Mouse (Mus musculus) stomach, postnatal 0 days (tissue): ENCODE data around the gene Cisd2. TPM values are rescaled to one million over a fixed set of nuclear protein-coding genes. Genes with fewer than 3 reads are reported as not detected.

ENCODE experiments used
- ATAC-seq: fragments of 200-750 bp; cut with Nextera tagmentation; 2 replicates; pipeline ENCODE4 v1.8.0; 2017; ENCODE audit not compliant: low FRiP score, low TSS enrichment
- DNase-seq: peaks from one replicate; pipeline ENCODE4 v3.0.0-alpha.2; 2016; ENCODE audit warnings: low spot score
- H3K27ac ChIP-seq: fragments of 300-500 bp; sonication (generic); replicated peaks from 2 replicates; pipeline ENCODE4 v1.5.1; 2014; ENCODE audit warnings: mild to moderate bottlenecking, control low read depth
- H3K27me3 ChIP-seq: fragments of 300-500 bp; sonication (generic); 2 replicates; pipeline ENCODE4 v1.6.1; 2014; ENCODE audit warnings: low read length; ENCODE audit not compliant: control insufficient read depth, insufficient read depth
- H3K36me3 ChIP-seq: fragments of 300-500 bp; sonication (generic); 2 replicates; pipeline ENCODE4 v1.6.1; 2014; ENCODE audit warnings: low read length, mixed read lengths; ENCODE audit not compliant: control insufficient read depth, insufficient read depth
- H3K4me1 ChIP-seq: fragments of 300-500 bp; sonication (generic); replicated peaks from 2 replicates; pipeline ENCODE4 v1.6.1; 2014; ENCODE audit warnings: antibody characterized with exemption; ENCODE audit not compliant: control insufficient read depth, insufficient read depth
- H3K4me2 ChIP-seq: fragments of 300-500 bp; sonication (generic); replicated peaks from 2 replicates; pipeline ENCODE4 v1.6.1; 2014; ENCODE audit warnings: low read depth, mild to moderate bottlenecking, control low read depth, moderate library complexity
- H3K4me3 ChIP-seq: fragments of 300-500 bp; sonication (generic); 2 replicates; pipeline ENCODE4 v1.5.1; 2014; ENCODE audit warnings: low read depth, low read length, control low read depth
- H3K9ac ChIP-seq: fragments of 300-500 bp; sonication (generic); 2 replicates; pipeline ENCODE4 v1.6.1; 2014; ENCODE audit warnings: mild to moderate bottlenecking, low read length, control low read depth, mixed read lengths
- H3K9me3 ChIP-seq: fragments of 300-500 bp; sonication (generic); 2 replicates; pipeline ENCODE4 v1.6.1; 2016; ENCODE audit warnings: low read length; ENCODE audit not compliant: control insufficient read depth
- CTCF ChIP-seq: IDR thresholded peaks from 2 replicates; pipeline ENCODE4 v1.5.1; 2016; ENCODE audit warnings: antibody characterized with exemption, low read depth, mild to moderate bottlenecking, moderate library complexity
- EP300 ChIP-seq: optimal IDR thresholded peaks from 2 replicates; pipeline ENCODE3; 2016; ENCODE audit warnings: antibody characterized with exemption
- WGBS: fragments of 180-500 bp; shearing (Covaris S2); extraction: QIAGEN DNeasy Blood & Tissue Kit; methylation state at CpG from one replicate; pipeline ENCODE4 v1.1.7; 2014; 5-methylcytosine and 5-hydroxymethylcytosine counted together
- polyA plus RNA-seq: library from polyadenylated mRNA; unstranded; fragments of >200 nt; fragmentation: Nextera tagmentation; extraction: Ambion mirVana; gene quantifications from 2 replicates; pipeline ENCODE4 v1.2.1, GENCODE M21; 2015

The Cisd2 gene
- polyA plus RNA-seq, 1 experiment from 2014 or later, result 34.2 TPM

- Histone ChIP-seq H3K27ac (no peak overlapping the region), H3K4me2 (no peak overlapping the region), H3K4me3 (no peak overlapping the region), H3K9ac (no peak overlapping the region), H3K4me1 (no peaks in the 10 kb centered on the region), H3K27me3 (no peaks in the 10 kb centered on the region), H3K9me3 (no peaks in the 10 kb centered on the region), H3K36me3 (no peaks in the 10 kb centered on the region)
- DNase-seq, result no peak
- WGBS, result 79% methylated on average over 9 of the region's 9 CpGs
- no peak for ATAC-seq
- TF ChIP-seq EP300, result no peak
- TF ChIP-seq CTCF, result no peak
These were observed 3.0 kb downstream of the Cisd2 start for GRCm38 (mm10) chr3:135420542-135421309.

GRCm38 (mm10) chr3:135417799-135418198 is 5.9 kb downstream of the Cisd2 start:
- Histone ChIP-seq H3K4me1 (no peaks in the 10 kb centered on the region), H3K4me3 (no peak overlapping the region), H3K9me3 (no peaks in the 10 kb centered on the region), H3K9ac (no peak overlapping the region), H3K4me2 (no peak overlapping the region), H3K36me3 (no peaks in the 10 kb centered on the region), H3K27me3 (no peaks in the 10 kb centered on the region), H3K27ac (no peak overlapping the region)
- TF ChIP-seq CTCF, result no peak
- no peak for TF ChIP-seq EP300
- DNase-seq, result no peak
- ATAC-seq, result no peak
- 63% methylated on average over 3 of the region's 3 CpGs for WGBS

GRCm38 (mm10) chr3:135417245-135417644 is 6.5 kb downstream of the Cisd2 start:
- no peaks in the 10 kb centered on the region for H3K9me3 ChIP-seq
- H3K36me3 ChIP-seq, result no peaks in the 10 kb centered on the region
- no peak for DNase-seq
- no peak overlapping the region for H3K9ac ChIP-seq
- H3K4me1 ChIP-seq, result no peaks in the 10 kb centered on the region
- H3K27ac ChIP-seq, result 0 out of 2 replicates have a peak overlapping the region, but pooled peaks have one; percentile 35
- TF ChIP-seq CTCF (no peak), EP300 (no peak)
- WGBS, result 86% methylated on average over 3 of the region's 3 CpGs
- no peaks in the 10 kb centered on the region for H3K27me3 ChIP-seq
- no peak overlapping the region for H3K4me2 ChIP-seq
- no peak overlapping the region for H3K4me3 ChIP-seq
- ATAC-seq, result no peak

- H3K27ac ChIP-seq, result no peak overlapping the region
- no peak overlapping the region for H3K4me3 ChIP-seq
- DNase-seq, result no peak
- H3K9me3 ChIP-seq, result no peaks in the 10 kb centered on the region
- H3K4me2 ChIP-seq, result no peak overlapping the region
- 53% methylated on average over 9 of the region's 9 CpGs for WGBS
- no peak overlapping the region for H3K9ac ChIP-seq
- H3K4me1 ChIP-seq, result no peaks in the 10 kb centered on the region
- no peaks in the 10 kb centered on the region for H3K27me3 ChIP-seq
- no peak for ATAC-seq
- H3K36me3 ChIP-seq, result no peaks in the 10 kb centered on the region
- no peak for TF ChIP-seq EP300
These were observed 11.9 kb downstream of the Cisd2 start for GRCm38 (mm10) chr3:135411824-135412223.

- Histone ChIP-seq H3K4me1 (no peaks in the 10 kb centered on the region), H3K27me3 (no peaks in the 10 kb centered on the region), H3K9me3 (no peaks in the 10 kb centered on the region), H3K36me3 (no peaks in the 10 kb centered on the region), H3K4me2 (no peak overlapping the region), H3K9ac (no peak overlapping the region), H3K27ac (no peak overlapping the region), H3K4me3 (no peak overlapping the region)
- TF ChIP-seq CTCF, result no peak
- no peak for TF ChIP-seq EP300
- WGBS, result 86% methylated on average over 12 of the region's 12 CpGs
- DNase-seq (no peak), ATAC-seq (no peak)
These were observed 12.7 kb downstream of the Cisd2 start for GRCm38 (mm10) chr3:135411056-135411455.

DNA sequence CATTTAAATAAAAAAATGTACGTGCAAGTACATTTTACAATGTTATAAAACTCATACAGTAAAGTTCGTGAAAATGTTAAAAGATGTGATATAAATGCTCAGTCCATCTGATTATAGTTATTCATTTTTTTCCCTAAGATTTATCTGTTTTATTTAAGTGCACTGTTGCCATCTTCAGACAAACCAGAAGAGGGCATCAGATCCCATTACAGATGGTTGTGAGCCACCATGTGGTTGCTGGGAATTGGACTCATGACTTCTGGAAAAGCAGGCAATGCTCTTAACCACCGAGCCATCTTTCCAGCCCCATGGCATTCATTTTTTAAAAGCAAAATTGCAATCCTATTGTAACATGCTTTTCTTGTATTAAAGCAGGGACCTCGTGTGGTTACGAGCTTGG is 14.5 kb downstream of the Cisd2 start:
- Histone ChIP-seq H3K9ac (no peak overlapping the region), H3K4me3 (no peak overlapping the region), H3K27ac (no peak overlapping the region), H3K9me3 (no peaks in the 10 kb centered on the region), H3K27me3 (no peaks in the 10 kb centered on the region), H3K4me1 (no peaks in the 10 kb centered on the region), H3K36me3 (no peaks in the 10 kb centered on the region), H3K4me2 (no peak overlapping the region)
- ATAC-seq (no peak), DNase-seq (no peak)
- 90% methylated on average over 5 of the region's 5 CpGs for WGBS
- TF ChIP-seq EP300, result no peak
- TF ChIP-seq CTCF, result peak; percentile 41
